Mouse (Mus musculus) lung, adult 2 months (tissue): ENCODE results near the gene Pradc1.

Experiments used
- CTCF ChIP-seq: fragments of 200-500 bp; IDR thresholded peaks from 2 replicates; pipeline ENCODE4 v1.5.1; 2011; ENCODE audit warnings: mild to moderate bottlenecking, low read length, control low read depth; ENCODE audit not compliant: insufficient read depth
- POLR2A ChIP-seq: fragments of 200-500 bp; IDR thresholded peaks from 2 replicates; pipeline ENCODE4 v1.6.1; 2011; ENCODE audit warnings: low read depth, mild to moderate bottlenecking, control low read depth, low read length, borderline replicate concordance; ENCODE audit errors: extremely low read depth

GRCm38 (mm10) chr6:85403039-85403438 is 48.7 kb downstream of the Pradc1 start:
- TF ChIP-seq CTCF (no peak), POLR2A (no peak)
